Mouse (Mus musculus) megakaryocyte, adult 5-6 weeks (primary cell): Measurements from ENCODE around the gene Ipo8. TPM values are rescaled to one million over a fixed set of nuclear protein-coding genes. Genes with fewer than 3 reads are reported as not detected.

Source experiments
- ATAC-seq: 2 replicates; pipeline ENCODE4 v1.8.0; 2016; ENCODE audit warnings: mild to moderate bottlenecking, inconsistent platforms; ENCODE audit not compliant: poor library complexity, severe bottlenecking
- total RNA-seq, 2 experiments: library from RNA; stranded (forward) in 1 of 2; stranded (reverse) in 1 of 2; fragments of 153-499, 151-499 nt in 1 of 2; fragments of 221-1000, 200-1000 nt in 1 of 2; gene quantifications; 2 replicates each; pipeline versions ENCODE4 v1.2.3 to v1.2.4; 2015 to 2017

Gene Ipo8
- total RNA-seq, 2 experiments from 2014 or later: 25.0 to 26.3 TPM

DNA sequence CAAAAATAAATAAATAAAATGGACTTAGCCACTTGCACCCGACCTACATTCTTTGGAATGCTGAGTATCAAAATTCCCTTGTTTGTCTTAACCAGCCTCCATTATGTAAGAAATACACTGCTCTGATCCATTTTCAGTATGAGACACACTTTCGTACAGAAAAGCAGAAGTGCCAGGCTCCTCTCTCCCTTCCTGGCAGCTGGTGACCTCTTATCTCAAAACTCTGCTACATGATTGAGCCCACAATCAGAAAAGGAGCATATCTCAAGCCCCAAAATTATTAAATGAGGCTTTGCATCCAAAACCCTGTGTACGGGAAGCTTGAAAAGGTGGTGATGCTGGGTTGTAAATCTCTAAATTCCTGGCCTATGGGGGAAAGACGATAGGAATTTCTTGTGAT is 69.8 kb downstream of the Ipo8 start:
- peak; percentile 53; the same call in 1 of the 2 replicates for ATAC-seq

DNA sequence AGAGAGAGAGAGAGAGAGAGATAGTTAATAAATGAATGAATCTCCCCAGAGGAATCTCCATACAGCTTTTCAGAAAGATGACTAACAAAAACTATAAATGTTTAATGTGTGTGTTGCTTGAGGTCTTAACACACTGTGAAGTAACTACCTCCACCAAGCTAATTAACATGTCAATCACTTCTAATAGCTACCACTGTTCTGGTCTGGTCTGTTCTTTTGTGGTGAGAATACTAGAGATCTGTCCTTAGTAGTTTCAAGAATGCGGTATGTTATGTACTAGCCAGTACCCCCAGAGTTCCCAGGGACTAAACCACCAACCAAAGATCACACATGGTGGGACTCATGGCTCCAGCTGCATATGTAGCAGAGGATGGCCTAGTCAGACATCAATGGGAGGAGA is 74.7 kb downstream of the Ipo8 start:
- ATAC-seq: no peak

DNA sequence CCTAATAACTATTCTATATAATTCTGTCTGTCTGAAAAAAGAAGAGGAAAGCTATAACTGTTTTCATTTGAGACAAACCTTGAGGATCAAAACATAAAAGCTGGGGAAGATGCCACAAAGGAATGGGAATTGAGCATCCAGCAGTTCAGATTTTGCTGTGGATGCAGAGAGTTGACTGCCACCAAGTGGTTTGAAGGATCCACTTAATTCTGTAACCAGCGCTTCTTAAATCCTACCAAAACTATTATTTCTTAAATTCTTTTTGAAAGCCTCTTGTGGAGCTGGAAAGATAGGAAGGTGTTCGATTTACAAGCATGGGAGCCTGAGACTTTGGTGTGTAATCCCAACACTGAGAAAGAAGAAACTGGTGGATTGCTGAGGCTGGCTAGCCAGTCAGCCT is 79.9 kb downstream of the Ipo8 start:
- no peak for ATAC-seq

DNA sequence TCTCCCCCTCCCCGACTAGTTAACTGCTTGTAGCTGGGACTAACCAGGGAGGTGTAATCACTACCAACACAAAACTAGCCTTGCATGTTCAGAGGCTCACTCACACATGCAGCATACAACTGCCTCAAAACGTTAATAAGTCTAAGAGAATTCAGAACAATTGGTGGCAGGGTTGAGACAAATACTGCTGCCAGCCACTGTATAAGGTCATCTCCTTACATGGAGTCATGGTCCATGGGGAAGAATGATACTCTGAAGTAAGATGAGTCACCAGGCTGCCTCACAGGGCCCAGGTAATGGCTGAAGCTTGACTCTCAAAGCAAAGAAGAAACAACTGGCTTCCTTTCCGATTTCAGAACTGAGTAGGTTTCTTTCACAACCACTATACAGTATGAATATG is 81.1 kb downstream of the Ipo8 start:
- no peak for ATAC-seq

DNA sequence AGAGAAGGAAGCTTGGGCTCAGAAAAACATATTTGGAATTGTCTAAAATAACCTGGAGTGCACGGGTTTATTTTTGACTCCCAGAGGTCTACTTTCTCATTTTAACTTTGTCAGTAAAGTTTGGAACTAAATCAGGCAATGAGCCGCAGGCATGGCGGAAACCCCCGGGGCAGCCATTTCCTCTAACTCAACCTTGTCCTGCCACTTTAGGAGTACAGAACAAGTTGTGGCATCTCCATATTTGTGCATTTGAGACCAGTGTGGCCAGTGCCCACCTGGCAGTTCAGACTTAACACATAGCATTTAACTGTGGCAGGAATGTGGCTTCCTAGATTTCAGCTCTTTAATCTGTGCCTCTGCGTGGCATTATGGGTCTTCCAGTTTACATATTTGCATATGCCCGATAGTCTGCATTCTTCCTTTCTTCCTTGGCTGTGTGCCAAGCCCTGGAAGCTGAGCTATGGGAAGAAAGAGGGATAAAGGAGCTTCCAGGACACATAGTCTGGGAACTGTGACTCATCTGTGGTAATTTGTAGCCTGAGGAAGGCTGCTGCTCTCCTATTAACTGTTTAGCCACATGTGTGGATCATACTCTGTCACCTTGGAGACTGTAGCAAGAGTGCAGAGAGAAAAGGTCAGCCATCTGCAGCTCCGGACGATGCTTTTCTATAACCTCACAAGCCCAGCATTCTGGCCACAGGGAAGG is 90.6 kb downstream of the Ipo8 start:
- no peak for ATAC-seq

DNA sequence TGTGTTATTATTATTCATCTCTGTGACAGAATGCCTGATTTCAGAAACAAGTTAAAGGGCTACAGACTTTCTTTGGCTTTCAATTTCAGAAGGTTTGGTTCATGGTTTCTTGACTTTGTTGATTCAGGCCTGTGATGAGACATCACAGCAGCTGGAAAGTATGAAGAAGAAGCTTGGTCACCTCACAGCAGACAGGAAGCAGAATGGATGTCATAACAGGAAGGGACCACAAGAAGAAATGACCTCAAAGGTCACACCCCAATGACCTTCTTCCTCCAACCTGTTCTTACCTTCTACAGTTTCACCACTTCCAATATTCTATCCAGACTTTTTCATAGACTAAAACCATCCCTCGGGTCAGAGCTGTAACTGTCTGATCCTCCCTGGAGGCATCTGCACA is 94.9 kb downstream of the Ipo8 start:
- 0 out of 2 replicates have a peak, but pooled peaks have one; percentile 44 for ATAC-seq

DNA sequence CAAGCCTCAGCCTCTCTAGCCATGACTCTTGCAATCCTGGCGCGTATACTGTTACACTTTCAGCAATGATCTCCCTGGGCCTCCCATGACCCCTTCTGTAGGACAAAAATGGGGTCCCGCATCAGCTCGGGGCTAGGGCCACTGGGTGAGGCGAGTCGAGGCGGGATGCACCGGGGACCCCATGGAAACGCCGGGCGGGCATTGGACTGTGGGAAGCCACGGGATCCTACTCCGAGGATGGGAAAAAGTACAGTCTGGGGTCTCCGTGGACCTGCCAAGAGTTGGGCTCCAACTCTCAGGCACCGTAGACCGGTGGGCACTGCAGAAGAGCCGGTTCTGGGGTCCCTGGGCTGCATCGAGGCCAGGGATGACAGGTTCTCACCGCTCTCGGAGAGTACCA is 97.3 kb downstream of the Ipo8 start:
- no peak for ATAC-seq

DNA sequence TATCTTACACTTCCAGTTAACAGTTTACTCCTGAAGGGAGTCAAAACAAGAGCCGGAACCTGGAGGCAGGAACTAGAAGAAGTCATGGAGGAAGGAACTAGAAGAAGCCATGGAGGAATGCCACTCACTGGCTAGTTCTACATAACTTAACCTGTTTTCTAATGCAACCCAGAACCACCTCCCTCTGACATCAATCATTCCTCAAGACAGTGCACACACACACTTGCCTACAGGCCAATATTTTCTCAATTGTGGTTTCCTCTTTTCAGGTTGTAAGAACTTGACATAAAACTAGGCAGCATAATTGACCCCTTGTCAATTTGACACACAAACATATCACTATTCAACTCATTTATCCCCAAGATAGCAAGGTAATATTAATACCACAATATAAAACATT is 98.3 kb downstream of the Ipo8 start:
- no peak for ATAC-seq

DNA sequence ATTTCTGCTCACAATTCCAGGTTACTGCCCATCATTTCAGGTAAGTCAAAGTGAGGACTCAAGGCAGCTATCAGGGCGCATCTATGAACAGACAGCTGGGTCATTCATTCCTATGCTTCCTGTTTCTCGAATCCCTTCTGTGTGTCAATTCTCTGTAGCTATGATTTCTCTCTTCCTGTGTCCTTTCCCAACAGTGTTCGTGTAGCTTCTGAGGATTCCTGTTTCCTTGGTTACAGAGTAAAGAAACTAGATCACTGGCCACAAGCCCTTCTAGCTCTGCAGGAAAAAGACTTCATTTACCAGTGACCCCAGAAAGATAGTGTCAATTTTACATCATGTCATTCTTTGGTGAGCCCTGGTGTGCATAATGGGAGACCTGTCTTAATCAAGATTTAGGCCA is 102.7 kb downstream of the Ipo8 start:
- no peak for ATAC-seq

DNA sequence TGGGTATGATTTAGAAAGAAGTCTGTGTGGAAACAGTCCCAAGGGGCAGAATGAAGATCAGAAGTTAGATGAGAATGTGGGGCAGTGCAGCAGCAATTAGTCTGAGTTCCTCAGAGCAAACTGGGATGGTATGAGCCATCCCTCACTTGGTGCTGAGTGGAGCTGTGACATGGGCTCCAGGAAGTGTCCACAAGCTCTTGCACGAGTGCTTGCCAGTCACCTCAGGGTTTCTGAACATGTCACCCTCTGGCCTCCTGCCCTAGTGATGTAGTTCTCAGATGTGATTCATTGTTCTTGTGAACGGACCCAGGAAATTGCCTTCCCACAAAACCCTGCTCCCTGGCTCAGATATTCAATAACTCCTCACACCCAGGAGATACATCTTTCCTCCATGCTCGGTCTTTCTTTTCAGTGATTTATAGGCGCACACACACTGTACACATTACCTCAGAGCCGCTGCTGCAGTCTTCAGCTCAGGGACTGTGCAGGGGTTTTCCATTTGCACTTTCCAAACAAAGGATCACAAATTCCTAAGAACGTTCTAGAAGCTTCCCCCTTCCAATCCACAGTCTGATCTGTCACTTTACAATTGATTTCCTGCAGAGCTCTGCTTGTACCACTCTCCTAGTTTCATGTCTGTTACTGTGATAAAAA is 103.3 kb downstream of the Ipo8 start:
- no peak for ATAC-seq

DNA sequence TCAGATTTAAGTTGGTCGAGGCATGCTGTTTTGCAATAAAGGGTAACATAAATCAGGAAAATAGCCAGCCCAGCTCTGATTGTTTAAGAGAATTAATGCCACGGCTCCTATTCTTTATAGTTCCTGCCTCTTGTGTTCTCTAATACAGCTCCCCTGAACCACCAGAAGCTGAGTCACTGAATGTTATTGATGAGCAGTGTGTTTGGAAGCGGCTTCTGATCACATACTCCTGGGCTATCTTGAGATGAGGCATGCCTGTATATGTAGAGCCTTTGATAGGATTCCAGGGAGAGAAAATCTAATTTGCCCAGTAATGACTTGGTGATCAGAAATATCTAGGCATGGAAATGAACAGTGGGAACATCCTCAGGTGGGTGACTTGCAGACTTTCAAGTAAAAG is 106.8 kb downstream of the Ipo8 start:
- ATAC-seq: no peak

Other genes starting within 250 kb of the Ipo8 start
- 2.1 and 2.6 TPM in 2 replicates for gene Caprin2, start 64.8 kb upstream of the Ipo8 start, total RNA-seq (2015)
- gene Caprin2, start 64.8 kb upstream of the Ipo8 start, total RNA-seq (2017): 3.2 and 11.3 TPM in 2 replicates
- gene Sinhcaf, start 115.0 kb upstream of the Ipo8 start, total RNA-seq (2015): 12.4 and 16.8 TPM in 2 replicates
- gene Sinhcaf, start 115.0 kb upstream of the Ipo8 start, total RNA-seq (2017): 31.7 and 33.8 TPM in 2 replicates